Mouse (Mus musculus) myocyte (in vitro differentiated cells): ENCODE results near the gene Ssc4d. TPM values are rescaled to one million over a fixed set of nuclear protein-coding genes. Genes with fewer than 3 reads are reported as not detected.
A peak's percentile ranks its signal among the peaks of the same experiment; 100 is the strongest.

ENCODE experiments used
- H3K27me3 ChIP-seq: one replicate; pipeline ENCODE4 v1.6.1; 2011; ENCODE audit not compliant: control insufficient read depth, insufficient read depth, insufficient read length
- H3K36me3 ChIP-seq: one replicate; pipeline ENCODE4 v1.6.1; 2011; ENCODE audit not compliant: control insufficient read depth, insufficient read depth
- H3K4me2 ChIP-seq: one replicate; pipeline ENCODE4 v1.6.1; 2011; ENCODE audit warnings: low read depth, control low read depth
- H3K4me3 ChIP-seq: one replicate; pipeline ENCODE4 v1.5.1; 2011; ENCODE audit warnings: mild to moderate bottlenecking, control low read depth, moderate library complexity
- H3K79me2 ChIP-seq: one replicate; pipeline ENCODE4 v1.6.1; 2011; ENCODE audit not compliant: control insufficient read depth, insufficient read depth
- H3ac ChIP-seq: one replicate; pipeline ENCODE4 v1.6.1; 2011; ENCODE audit not compliant: control insufficient read depth, insufficient read length
- CEBPB ChIP-seq: IDR thresholded peaks from 2 replicates; pipeline ENCODE4 v1.6.1; 2011; ENCODE audit warnings: mild to moderate bottlenecking, moderate library complexity; ENCODE audit not compliant: poor library complexity, insufficient read depth, severe bottlenecking
- E2F4 ChIP-seq: IDR thresholded peaks from one replicate; pipeline ENCODE4 v1.6.1; 2011; ENCODE audit warnings: mild to moderate bottlenecking, control low read depth, moderate library complexity; ENCODE audit not compliant: insufficient read depth
- MAX ChIP-seq: IDR thresholded peaks from one replicate; pipeline ENCODE4 v1.6.1; 2011; ENCODE audit warnings: low read depth, mild to moderate bottlenecking, control low read depth
- MYOD1 ChIP-seq, 3 experiments: IDR thresholded peaks; one replicate each; pipeline ENCODE4 v1.6.1; 2011; ENCODE audit warnings: control low read depth in 2 of 3, low read depth in 2 of 3, mild to moderate bottlenecking in 2 of 3, moderate library complexity in 1 of 3; ENCODE audit not compliant: insufficient read length in 2 of 3, control insufficient read depth in 1 of 3
- MYOG ChIP-seq, 3 experiments: IDR thresholded peaks; one replicate each; pipeline ENCODE4 v1.6.1; 2011; ENCODE audit warnings: control low read depth in 2 of 3, low read depth in 2 of 3, mild to moderate bottlenecking in 2 of 3; ENCODE audit not compliant: insufficient read length in 2 of 3, control insufficient read depth in 1 of 3, insufficient read depth in 1 of 3
- POLR2A ChIP-seq: IDR thresholded peaks from one replicate; pipeline ENCODE4 v1.6.1; 2011; ENCODE audit warnings: low read depth, mild to moderate bottlenecking, control low read depth, moderate library complexity; ENCODE audit not compliant: insufficient read length
- POLR2AphosphoS2 ChIP-seq: IDR thresholded peaks from one replicate; pipeline ENCODE4 v1.6.1; 2011; ENCODE audit warnings: low read depth, control low read depth; ENCODE audit not compliant: insufficient read length
- REST ChIP-seq: IDR thresholded peaks from one replicate; pipeline ENCODE4 v1.6.1; 2011; ENCODE audit warnings: mild to moderate bottlenecking, control low read depth, moderate library complexity; ENCODE audit not compliant: insufficient read depth, insufficient read length
- SRF ChIP-seq: IDR thresholded peaks from one replicate; pipeline ENCODE4 v1.6.1; 2011; ENCODE audit warnings: low read depth; ENCODE audit not compliant: control insufficient read depth, insufficient read length
- TCF12 ChIP-seq: IDR thresholded peaks from one replicate; pipeline ENCODE4 v1.6.1; 2011; ENCODE audit warnings: mild to moderate bottlenecking, control low read depth; ENCODE audit not compliant: poor library complexity, insufficient read depth, severe bottlenecking
- TCF3 ChIP-seq: IDR thresholded peaks from one replicate; pipeline ENCODE4 v1.6.1; 2011; ENCODE audit warnings: low read depth, control low read depth; ENCODE audit not compliant: insufficient read length
- USF1 ChIP-seq: IDR thresholded peaks from one replicate; pipeline ENCODE4 v1.6.1; 2011; ENCODE audit warnings: low read depth, mild to moderate bottlenecking, control low read depth, moderate library complexity
- polyA plus RNA-seq: library from polyadenylated mRNA; unstranded; fragments of >200 nt; fragmentation: generic; extraction: Trizol; gene quantifications from one replicate; pipeline ENCODE4 v1.2.1, GENCODE M21; 2012; ENCODE audit warnings: missing spikeins

Gene Ssc4d
- polyA plus RNA-seq, 1 experiment = 2.4 TPM

DNA sequence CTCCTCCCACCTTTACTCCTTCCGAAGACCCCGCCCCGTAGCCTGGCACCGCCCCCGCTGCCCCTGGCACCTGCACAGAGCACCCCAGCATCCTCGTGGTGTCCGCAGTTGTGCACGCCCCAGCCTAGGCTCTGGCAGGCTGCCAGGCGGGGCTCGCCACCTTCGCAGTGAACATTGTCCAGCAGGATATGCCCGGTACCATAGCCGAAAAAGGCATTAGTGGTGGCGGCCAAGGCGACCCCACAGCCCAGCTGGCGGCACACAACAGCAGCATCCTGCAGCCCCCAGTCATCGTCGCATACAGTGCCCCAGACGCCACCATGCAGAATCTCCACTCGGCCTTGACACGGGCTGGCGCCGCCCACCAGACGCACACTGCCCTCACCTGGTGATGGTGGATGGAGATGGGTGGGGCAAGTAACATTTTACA lies 8.8 kb downstream of the Ssc4d start:
- Histone ChIP-seq H3K27me3 (no peaks in the 10 kb centered on the region), H3K79me2 (peaks cover 9% of the 10 kb centered on the region), H3K36me3 (no peaks in the 10 kb centered on the region), H3K4me3 (no peak overlapping the region), H3K4me2 (no peak overlapping the region), H3ac (no peak overlapping the region)
- no peak for TF ChIP-seq POLR2AphosphoS2
- TF ChIP-seq TCF12 = no peak
- TF ChIP-seq E2F4 = no peak
- TF ChIP-seq POLR2A = no peak
- no peak for TF ChIP-seq TCF3
- TF ChIP-seq REST = no peak
- TF ChIP-seq MYOD1 (IDR thresholded peaks at IDR 0.05; ENCODE audit: control insufficient read depth in 1 of 3, insufficient read length in 2 of 3, low read depth in 2 of 3) = no peak

- Histone ChIP-seq H3ac (peak overlapping the region; percentile 42), H3K27me3 (no peaks in the 10 kb centered on the region), H3K36me3 (no peaks in the 10 kb centered on the region), H3K4me3 (peak overlapping the region; percentile 38), H3K4me2 (peak overlapping the region; percentile 79), H3K79me2 (peaks cover 9% of the 10 kb centered on the region)
- no peak for TF ChIP-seq SRF
- TF ChIP-seq TCF3 = no peak
- no peak for TF ChIP-seq USF1
- no peak for TF ChIP-seq POLR2A
- no peak for TF ChIP-seq POLR2AphosphoS2
- no peak for TF ChIP-seq MYOD1 (IDR thresholded peaks at IDR 0.05; ENCODE audit: control insufficient read depth in 1 of 3, insufficient read length in 2 of 3, low read depth in 2 of 3)
- TF ChIP-seq TCF12 = no peak
Measured at GRCm38 (mm10) chr5:135963280-135963627, 11.1 kb downstream of the Ssc4d start.

DNA sequence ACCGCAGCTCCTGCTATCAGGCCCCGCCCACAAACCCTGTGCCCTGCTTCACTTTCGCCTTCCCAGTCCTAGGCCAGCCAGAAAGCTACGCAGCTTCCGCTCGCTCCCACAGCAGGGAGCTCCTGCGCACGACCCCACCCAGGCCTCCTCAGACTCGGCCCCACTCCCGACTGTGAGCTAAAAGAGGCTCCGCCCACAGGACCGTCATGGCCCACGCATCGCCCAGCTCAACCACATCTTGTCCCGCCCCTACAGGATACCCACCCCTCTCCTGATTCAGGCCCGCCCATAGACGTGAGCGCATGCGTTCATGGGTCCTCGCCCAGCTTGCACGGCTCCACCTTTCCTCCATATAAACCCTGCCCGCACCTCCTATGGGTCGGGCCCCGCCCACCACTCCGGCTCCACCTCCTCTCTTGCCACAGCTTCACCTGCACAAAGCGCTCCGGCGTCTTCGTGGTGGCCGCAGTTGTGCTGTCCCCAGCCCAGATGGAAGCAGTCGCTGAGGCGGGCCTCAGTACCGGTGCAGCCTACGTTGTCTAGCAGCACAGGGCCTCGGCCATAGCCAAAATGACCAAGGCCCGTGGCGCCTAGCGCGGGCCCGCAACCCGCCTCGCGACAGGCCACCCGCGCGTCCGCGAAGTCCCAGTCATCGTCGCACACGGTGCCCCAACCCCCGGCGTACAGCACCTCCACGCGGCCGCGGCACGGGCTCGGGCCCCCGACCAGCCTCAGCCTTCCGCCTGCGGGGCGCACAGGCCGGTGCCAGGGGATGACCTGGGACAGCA lies 11.6 kb downstream of the Ssc4d start:
- Histone ChIP-seq H3K36me3 (no peaks in the 10 kb centered on the region), H3K4me3 (peak overlapping the region; percentile 38), H3K4me2 (peak overlapping the region; percentile 79), H3ac (peak overlapping the region; percentile 42), H3K79me2 (peaks cover 9% of the 10 kb centered on the region), H3K27me3 (no peaks in the 10 kb centered on the region)
- TF ChIP-seq MYOD1 (IDR thresholded peaks at IDR 0.05; ENCODE audit: control insufficient read depth in 1 of 3, insufficient read length in 2 of 3, low read depth in 2 of 3) (peak in 2 of 3 experiments; percentile 2 to 21), POLR2AphosphoS2 (peak; percentile 94), POLR2A (peak; percentile 84), CEBPB (no peak), MYOG (IDR thresholded peaks at IDR 0.05; ENCODE audit: control insufficient read depth in 1 of 3, insufficient read depth in 1 of 3, insufficient read length in 2 of 3, low read depth in 2 of 3) (no peak), SRF (peak; percentile 29), TCF12 (no peak), TCF3 (no peak)

DNA sequence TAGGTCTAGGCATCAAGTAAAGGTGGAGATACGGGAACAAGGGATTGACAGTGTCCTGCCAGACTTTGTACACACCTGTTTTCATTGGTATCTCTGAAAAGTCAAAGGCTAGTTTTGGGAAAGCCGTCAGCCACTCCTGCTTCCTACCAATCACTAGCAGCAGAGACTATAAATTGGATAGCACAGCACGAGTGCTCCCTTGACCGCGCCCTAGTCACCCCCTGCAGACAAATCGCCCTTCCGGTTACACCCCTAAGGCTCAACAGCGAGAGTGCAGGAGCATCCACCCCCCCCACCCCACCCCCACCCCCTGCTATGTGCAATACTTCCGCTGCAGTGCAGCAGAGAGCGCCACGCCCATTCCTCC lies 12.2 kb downstream of the Ssc4d start:
- H3K4me2 ChIP-seq = peak overlapping the region; percentile 98
- no peaks in the 10 kb centered on the region for H3K27me3 ChIP-seq
- H3K4me3 ChIP-seq = peak overlapping the region; percentile 38
- H3K36me3 ChIP-seq = no peaks in the 10 kb centered on the region
- peak overlapping the region; percentile 42 for H3ac ChIP-seq
- TF ChIP-seq MAX (no peak), POLR2A (peak; percentile 56), POLR2AphosphoS2 (peak; percentile 65)
- peaks cover 9% of the 10 kb centered on the region for H3K79me2 ChIP-seq

DNA sequence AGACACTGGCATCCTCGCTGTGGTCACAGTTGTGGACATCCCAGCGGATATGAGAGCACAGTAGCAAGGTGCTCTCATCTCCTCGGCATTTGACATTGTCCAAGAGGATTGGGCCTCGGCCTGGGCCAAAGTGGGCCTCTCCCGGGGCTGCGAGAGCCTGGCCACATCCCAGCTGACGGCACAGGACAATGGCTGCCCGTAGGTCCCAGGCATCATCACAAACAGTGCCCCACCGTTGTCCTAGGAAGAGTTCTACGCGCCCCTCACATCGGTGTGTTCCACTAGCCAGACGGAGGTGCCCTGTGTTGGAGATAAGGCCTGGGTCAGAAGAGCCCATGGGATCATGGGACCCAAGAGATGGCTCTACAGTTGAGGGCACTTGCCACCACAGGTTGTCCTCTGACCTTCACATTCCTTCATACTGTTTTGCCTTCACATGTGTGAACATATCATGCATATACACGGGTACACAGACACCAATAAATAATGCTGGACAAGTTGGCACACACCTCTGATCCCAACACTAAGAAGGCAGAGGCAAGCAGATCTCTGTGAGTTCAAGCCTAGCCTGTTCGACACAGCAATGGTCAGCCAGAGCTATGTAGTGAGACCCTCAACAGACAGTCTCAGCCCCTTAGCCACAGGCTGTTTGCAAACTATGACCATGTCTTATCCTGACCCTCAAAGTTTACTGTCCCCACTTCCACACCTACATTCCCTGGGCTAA lies 13.3 kb downstream of the Ssc4d start:
- H3K79me2 ChIP-seq = peaks cover 9% of the 10 kb centered on the region
- peak overlapping the region; percentile 38 for H3K4me3 ChIP-seq
- TF ChIP-seq MAX (no peak), REST (no peak), MYOD1 (IDR thresholded peaks at IDR 0.05; ENCODE audit: control insufficient read depth in 1 of 3, insufficient read length in 2 of 3, low read depth in 2 of 3) (no peak), USF1 (no peak), TCF3 (no peak), CEBPB (no peak), POLR2AphosphoS2 (no peak), E2F4 (no peak), POLR2A (no peak), SRF (no peak), MYOG (IDR thresholded peaks at IDR 0.05; ENCODE audit: control insufficient read depth in 1 of 3, insufficient read depth in 1 of 3, insufficient read length in 2 of 3, low read depth in 2 of 3) (no peak), TCF12 (no peak)
- no peaks in the 10 kb centered on the region for H3K36me3 ChIP-seq
- H3ac ChIP-seq = no peak overlapping the region
- no peaks in the 10 kb centered on the region for H3K27me3 ChIP-seq
- peak overlapping the region; percentile 98 for H3K4me2 ChIP-seq
